Mouse (Mus musculus) liver, embryonic 11.5 days (tissue): ENCODE measurements around the gene Crim1. TPM values are rescaled to one million over a fixed set of nuclear protein-coding genes. Genes with fewer than 3 reads are reported as not detected.

Experiments used
- ATAC-seq: fragments of 200-750 bp; cut with Nextera tagmentation; replicated peaks from 2 replicates; pipeline ENCODE4 v1.8.0; 2017; ENCODE audit warnings: moderate number of reproducible peaks, mild to moderate bottlenecking, moderate TSS enrichment, moderate library complexity; ENCODE audit not compliant: low FRiP score
- DNase-seq: peaks from one replicate; pipeline ENCODE4 v3.0.0-alpha.2; 2017; ENCODE audit warnings: low spot score
- H3K27ac ChIP-seq: fragments of 300-500 bp; sonication (generic); 2 replicates; pipeline ENCODE4 v1.5.1; 2014; ENCODE audit warnings: mild to moderate bottlenecking, low read depth, low read length, control low read depth
- H3K27me3 ChIP-seq: fragments of 300-500 bp; sonication (generic); replicated peaks from 2 replicates; pipeline ENCODE4 v1.6.1; 2014; ENCODE audit warnings: low read length, mixed read lengths; ENCODE audit not compliant: control insufficient read depth, insufficient read depth
- H3K36me3 ChIP-seq: fragments of 300-500 bp; sonication (generic); 2 replicates; pipeline ENCODE4 v1.6.1; 2014; ENCODE audit warnings: mild to moderate bottlenecking, low read length, moderate library complexity, mixed read lengths; ENCODE audit not compliant: control insufficient read depth, insufficient read depth
- H3K4me1 ChIP-seq: fragments of 300-500 bp; sonication (generic); replicated peaks from 2 replicates; pipeline ENCODE4 v1.6.1; 2014; ENCODE audit warnings: low read length, mixed read lengths; ENCODE audit not compliant: control insufficient read depth, insufficient read depth
- H3K4me2 ChIP-seq: fragments of 300-500 bp; sonication (generic); 2 replicates; pipeline ENCODE4 v1.6.1; 2014; ENCODE audit warnings: mild to moderate bottlenecking, control low read depth, moderate library complexity
- H3K4me3 ChIP-seq: fragments of 300-500 bp; sonication (generic); 2 replicates; pipeline ENCODE4 v1.5.1; 2014; ENCODE audit warnings: low read depth, low read length, control low read depth
- H3K9ac ChIP-seq: fragments of 300-500 bp; sonication (generic); 2 replicates; pipeline ENCODE4 v1.6.1; 2014; ENCODE audit warnings: low read depth, low read length, control low read depth
- H3K9me3 ChIP-seq: fragments of 300-500 bp; sonication (generic); 2 replicates; pipeline ENCODE4 v1.6.1; 2016; ENCODE audit warnings: low read length, inconsistent platforms, mixed read lengths; ENCODE audit not compliant: control insufficient read depth
- WGBS: fragments of 180-500 bp; shearing (Covaris S2); extraction: QIAGEN DNeasy Blood & Tissue Kit; methylation state at CpG from one replicate; pipeline ENCODE4 v1.1.7; 2014; 5-methylcytosine and 5-hydroxymethylcytosine counted together
- polyA plus RNA-seq: library from polyadenylated mRNA; unstranded; fragments of >200 nt; fragmentation: Nextera tagmentation; extraction: Ambion mirVana; gene quantifications from 2 replicates; pipeline ENCODE4 v1.2.1, GENCODE M21; 2014

Gene Crim1
- polyA plus RNA-seq, 1 experiment from 2014 or later, result 2.7 TPM

DNA sequence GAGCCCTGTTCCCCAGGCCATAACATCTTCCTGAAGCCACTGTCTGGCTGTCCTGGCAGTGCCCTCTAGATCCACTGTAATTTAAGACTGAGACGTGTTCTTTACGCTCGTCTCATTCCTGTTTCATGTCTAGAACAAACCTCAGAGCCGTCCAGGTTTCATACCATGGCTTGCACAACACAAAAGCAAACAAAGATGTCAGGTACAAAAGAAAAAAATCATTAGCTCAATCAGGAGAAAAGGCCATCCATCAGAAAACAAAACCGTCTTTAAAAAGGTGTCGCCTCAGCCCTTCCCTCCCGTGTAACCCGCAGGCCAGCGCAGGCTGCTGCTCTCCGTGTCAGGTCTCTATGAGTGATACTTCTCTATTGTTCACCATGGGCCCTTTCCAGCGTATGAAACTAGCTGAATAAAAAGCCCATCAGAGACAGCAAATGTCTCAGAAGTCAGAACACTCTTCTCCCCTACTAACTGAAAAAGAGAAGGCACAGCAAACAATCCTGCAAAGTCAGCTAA, 179.7 kb downstream of the Crim1 start:
- no peak overlapping the region for H3K9ac ChIP-seq
- H3K4me3 ChIP-seq, result no peak overlapping the region
- peaks cover 7% of the 10 kb centered on the region for H3K36me3 ChIP-seq
- no peaks in the 10 kb centered on the region for H3K27me3 ChIP-seq
- no peaks in the 10 kb centered on the region for H3K4me1 ChIP-seq
- ATAC-seq, result no peak
- DNase-seq, result no peak
- H3K27ac ChIP-seq, result no peak overlapping the region
- H3K4me2 ChIP-seq, result no peak overlapping the region
- 84% methylated on average over 11 of the region's 11 CpGs for WGBS
- H3K9me3 ChIP-seq, result no peaks in the 10 kb centered on the region

GRCm38 (mm10) chr17:78382321-78382720, 182.3 kb downstream of the Crim1 start:
- ATAC-seq (no peak), DNase-seq (no peak)
- Histone ChIP-seq H3K9ac (no peak overlapping the region), H3K27ac (no peak overlapping the region), H3K27me3 (no peaks in the 10 kb centered on the region), H3K4me2 (no peak overlapping the region), H3K4me3 (no peak overlapping the region), H3K36me3 (peaks cover 7% of the 10 kb centered on the region), H3K9me3 (no peaks in the 10 kb centered on the region), H3K4me1 (no peaks in the 10 kb centered on the region)
- 80% methylated on average over 3 of the region's 3 CpGs for WGBS

- H3K36me3 ChIP-seq, result peaks cover 2% of the 10 kb centered on the region; the same call in 1 of the 2 replicates
- no peaks in the 10 kb centered on the region for H3K9me3 ChIP-seq
- H3K9ac ChIP-seq, result no peak overlapping the region
- DNase-seq (no peak), ATAC-seq (no peak)
- no peaks in the 10 kb centered on the region for H3K4me1 ChIP-seq
- H3K27ac ChIP-seq, result no peak overlapping the region
- H3K4me2 ChIP-seq, result no peak overlapping the region
- H3K27me3 ChIP-seq, result no peaks in the 10 kb centered on the region
- no peak overlapping the region for H3K4me3 ChIP-seq
- WGBS, result 64% methylated on average over 9 of the region's 9 CpGs
Measured at GRCm38 (mm10) chr17:78387665-78388064, 187.6 kb downstream of the Crim1 start.

GRCm38 (mm10) chr17:78388101-78388847, 188.2 kb downstream of the Crim1 start:
- 0 out of 2 replicates have a peak, but pooled peaks have one; percentile 54 for ATAC-seq
- Histone ChIP-seq H3K9me3 (no peaks in the 10 kb centered on the region), H3K27ac (no peak overlapping the region), H3K9ac (no peak overlapping the region), H3K4me2 (no peak overlapping the region), H3K36me3 (peaks cover 2% of the 10 kb centered on the region; the same call in 1 of the 2 replicates), H3K4me1 (no peaks in the 10 kb centered on the region), H3K4me3 (no peak overlapping the region), H3K27me3 (no peaks in the 10 kb centered on the region)
- DNase-seq, result no peak
- 75% methylated on average over 9 of the region's 9 CpGs for WGBS

DNA sequence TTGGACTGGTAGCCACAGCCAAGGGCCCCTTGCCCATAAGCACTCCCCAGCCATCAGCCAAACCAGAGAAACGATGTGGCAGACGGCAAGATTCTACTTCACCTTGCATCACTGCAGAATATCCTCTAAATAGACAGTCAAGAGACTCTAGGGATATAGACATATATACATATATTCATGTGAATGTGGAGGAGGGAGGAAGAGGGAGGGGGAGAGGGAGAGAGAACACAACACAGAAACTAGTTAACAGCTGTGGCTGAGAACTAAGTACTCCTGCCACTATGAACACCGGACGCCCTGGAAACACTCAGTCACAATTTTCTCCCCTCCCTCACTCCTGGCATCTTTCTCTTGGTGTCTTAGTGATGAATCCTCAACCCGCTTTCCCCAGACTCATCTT, 189.5 kb downstream of the Crim1 start:
- H3K36me3 ChIP-seq, result peaks cover 2% of the 10 kb centered on the region; the same call in 1 of the 2 replicates
- H3K4me1 ChIP-seq, result no peaks in the 10 kb centered on the region
- no peaks in the 10 kb centered on the region for H3K27me3 ChIP-seq
- H3K27ac ChIP-seq, result no peak overlapping the region
- H3K9ac ChIP-seq, result no peak overlapping the region
- no peak overlapping the region for H3K4me2 ChIP-seq
- no peaks in the 10 kb centered on the region for H3K9me3 ChIP-seq
- no peak for ATAC-seq
- H3K4me3 ChIP-seq, result no peak overlapping the region
- 89% methylated on average over 5 of the region's 5 CpGs for WGBS
- DNase-seq, result no peak

- Histone ChIP-seq H3K9me3 (no peaks in the 10 kb centered on the region), H3K4me3 (no peak overlapping the region), H3K27me3 (no peaks in the 10 kb centered on the region), H3K27ac (no peak overlapping the region), H3K4me1 (no peaks in the 10 kb centered on the region), H3K9ac (no peak overlapping the region), H3K4me2 (no peak overlapping the region), H3K36me3 (peaks cover 2% of the 10 kb centered on the region; the same call in 1 of the 2 replicates)
- ATAC-seq, result no peak
- DNase-seq, result no peak
- WGBS, result 72% methylated on average over 9 of the region's 9 CpGs
Measured at GRCm38 (mm10) chr17:78392401-78393087, 192.5 kb downstream of the Crim1 start.

DNA sequence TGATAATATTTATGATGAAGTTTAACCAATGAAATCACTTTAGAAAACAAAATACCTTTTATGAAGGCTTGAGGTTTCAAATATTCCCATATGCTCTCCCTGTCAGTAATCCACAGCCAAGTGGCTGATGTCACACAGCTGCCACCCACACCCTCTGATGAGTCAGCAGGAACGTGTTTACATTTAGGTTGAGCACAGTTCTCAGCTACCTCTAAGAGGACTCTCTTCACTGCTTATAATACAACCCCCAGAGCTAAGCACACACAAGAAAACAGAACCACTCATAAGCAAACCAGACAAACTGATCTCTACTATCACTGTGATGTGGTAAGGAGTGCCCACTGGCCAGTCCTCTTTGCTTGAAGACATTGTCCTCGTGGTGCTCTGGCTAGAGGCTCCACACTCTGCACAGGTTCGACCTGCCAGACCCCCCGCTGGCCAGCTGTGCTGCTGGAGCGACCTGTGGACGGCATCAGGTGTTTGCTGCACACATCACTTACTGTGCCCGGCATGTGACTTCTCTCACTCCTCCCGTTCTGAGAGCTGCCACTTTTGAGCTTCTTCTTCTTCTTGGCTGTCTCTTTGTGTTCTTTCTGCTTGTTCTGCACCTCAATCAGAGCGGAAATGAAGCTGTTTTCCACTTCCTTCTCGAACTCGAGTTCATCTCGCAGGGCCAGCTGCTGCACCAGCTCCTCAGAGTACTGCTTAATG, 200.2 kb downstream of the Crim1 start:
- Histone ChIP-seq H3K9me3 (no peaks in the 10 kb centered on the region), H3K4me2 (no peak overlapping the region), H3K36me3 (peaks cover 7% of the 10 kb centered on the region; the same call in 1 of the 2 replicates), H3K9ac (no peak overlapping the region), H3K27ac (peak overlapping the region; percentile 37; the same call in 1 of the 2 replicates), H3K27me3 (no peaks in the 10 kb centered on the region), H3K4me3 (no peak overlapping the region), H3K4me1 (peaks cover 3% of the 10 kb centered on the region; the same call in 1 of the 2 replicates)
- DNase-seq (no peak), ATAC-seq (peak; percentile 84)
- WGBS, result 78% methylated on average over 12 of the region's 12 CpGs

DNA sequence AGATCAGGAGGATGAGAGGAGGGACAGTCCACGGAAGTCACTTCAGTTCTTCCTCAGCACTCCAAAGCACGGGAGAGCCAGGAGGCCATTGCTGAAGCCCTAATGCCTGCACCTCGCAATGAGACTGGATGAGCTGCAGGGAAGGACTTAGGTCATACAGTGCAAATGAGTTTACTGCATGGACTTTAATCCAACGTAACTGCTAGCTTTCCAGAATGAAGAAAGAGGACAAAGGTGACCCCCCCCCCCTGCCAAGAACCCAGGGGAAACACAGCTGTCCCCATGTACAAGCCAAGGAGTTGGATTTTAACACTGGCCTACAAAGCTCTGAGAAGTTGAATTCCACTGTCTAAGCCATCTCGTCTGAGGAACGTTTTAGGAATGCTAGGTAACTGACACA, 201.3 kb downstream of the Crim1 start:
- Histone ChIP-seq H3K36me3 (peaks cover 7% of the 10 kb centered on the region; the same call in 1 of the 2 replicates), H3K9me3 (no peaks in the 10 kb centered on the region), H3K9ac (no peak overlapping the region), H3K4me3 (no peak overlapping the region), H3K4me1 (peaks cover 3% of the 10 kb centered on the region; the same call in 1 of the 2 replicates), H3K27ac (no peak overlapping the region), H3K27me3 (no peaks in the 10 kb centered on the region), H3K4me2 (no peak overlapping the region)
- 83% methylated on average over 6 of the region's 6 CpGs for WGBS
- DNase-seq (no peak), ATAC-seq (no peak)
